Mouse (Mus musculus): ENCODE measurements at regions not wholly inside any gene's neighbourhood (a gene's known extent, or its start where the extent isn't known, plus 50 kb on each side); places are given as distances from the start of the nearest gene placed in this dataset.
"Not testable (repeated sequence)": the region's sequence is repeated elsewhere in the genome, so short reads cannot be mapped to it uniquely, and the experiment has no call there.

- no peak for DNase-seq
Observed at GRCm38 (mm10) chr13:97482439-97482946, 241.6 kb downstream of the Enc1 start.

GRCm38 (mm10) chr13:97481259-97481658, 240.4 kb downstream of the Enc1 start:
- no peak for DNase-seq

- no peak for DNase-seq
Observed at GRCm38 (mm10) chr13:97479066-97479586, 238.2 kb downstream of the Enc1 start.

- no peak for DNase-seq
Observed at GRCm38 (mm10) chr13:97473971-97474365, 233.1 kb downstream of the Enc1 start.

GRCm38 (mm10) chr13:97473256-97473970, 232.5 kb downstream of the Enc1 start:
- no peak for DNase-seq

- DNase-seq: peak; percentile 26
Observed at GRCm38 (mm10) chr13:97469999-97470398, 229.1 kb downstream of the Enc1 start.

- DNase-seq: no peak
Observed at GRCm38 (mm10) chr13:97468874-97469593, 228.1 kb downstream of the Enc1 start.

GRCm38 (mm10) chr13:97466585-97466984, 225.7 kb downstream of the Enc1 start:
- DNase-seq: not testable (repeated sequence)

- no peak for DNase-seq
Observed at GRCm38 (mm10) chr13:97463798-97464197, 222.9 kb downstream of the Enc1 start.

- no peak for DNase-seq
Observed at GRCm38 (mm10) chr13:97462884-97463235, 222.0 kb downstream of the Enc1 start.

- DNase-seq: no peak
Observed at GRCm38 (mm10) chr13:97462110-97462883, 221.4 kb downstream of the Enc1 start.

GRCm38 (mm10) chr13:97461207-97461606, 220.3 kb downstream of the Enc1 start:
- no peak for DNase-seq

GRCm38 (mm10) chr13:97459106-97459505, 218.2 kb downstream of the Enc1 start:
- DNase-seq: no peak

GRCm38 (mm10) chr13:97455961-97456360, 215.1 kb downstream of the Enc1 start:
- DNase-seq: no peak

- no peak for DNase-seq
Observed at GRCm38 (mm10) chr13:97454715-97455114, 213.8 kb downstream of the Enc1 start.

GRCm38 (mm10) chr13:97453469-97453868, 212.6 kb downstream of the Enc1 start:
- no peak for DNase-seq

- DNase-seq: no peak
Observed at GRCm38 (mm10) chr13:97453090-97453430, 212.2 kb downstream of the Enc1 start.

GRCm38 (mm10) chr13:97452386-97453089, 211.6 kb downstream of the Enc1 start:
- no peak for DNase-seq

GRCm38 (mm10) chr13:97451276-97451675, 210.4 kb downstream of the Enc1 start:
- no peak for DNase-seq

- DNase-seq: no peak
Observed at GRCm38 (mm10) chr13:97448123-97448522, 207.2 kb downstream of the Enc1 start.

GRCm38 (mm10) chr13:97443731-97444428, 203.0 kb downstream of the Enc1 start:
- no peak for DNase-seq

GRCm38 (mm10) chr13:97442806-97443205, 201.9 kb downstream of the Enc1 start:
- no peak for DNase-seq
